Mouse (Mus musculus) ovary, adult 18-20 months (tissue): ENCODE results near the gene Gpr137c.

Experiments
- DNase-seq: peaks from one replicate; pipeline ENCODE4 v3.0.0; 2022; ENCODE audit warnings: low spot score, mixed read lengths

Gene Gpr137c

GRCm38 (mm10) chr14:45291608-45292007, 72.1 kb downstream of the Gpr137c start:
- no peak for DNase-seq

DNA sequence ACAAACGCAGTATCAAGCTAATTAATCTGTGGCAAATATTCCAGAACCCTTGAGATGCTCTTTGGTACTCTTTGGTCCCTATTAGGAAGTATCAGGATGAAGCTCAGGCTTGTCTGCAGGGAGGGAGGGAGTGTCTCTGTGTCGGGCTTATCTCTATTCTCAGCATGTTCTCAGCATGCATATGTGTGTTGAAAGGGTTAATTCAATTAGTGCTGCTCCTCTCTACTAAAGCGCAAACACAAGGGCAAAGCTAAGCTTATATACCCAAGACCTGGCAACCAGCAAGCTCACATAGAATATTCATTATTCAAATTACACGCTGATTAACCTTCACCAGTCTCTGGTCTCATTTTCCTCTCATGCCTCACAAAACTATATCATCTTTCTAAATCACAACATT, 84.4 kb downstream of the Gpr137c start:
- DNase-seq = no peak

- DNase-seq = no peak
Measured at GRCm38 (mm10) chr14:45304389-45304788, 84.9 kb downstream of the Gpr137c start.

- no peak for DNase-seq
Measured at GRCm38 (mm10) chr14:45305852-45306251, 86.3 kb downstream of the Gpr137c start.

DNA sequence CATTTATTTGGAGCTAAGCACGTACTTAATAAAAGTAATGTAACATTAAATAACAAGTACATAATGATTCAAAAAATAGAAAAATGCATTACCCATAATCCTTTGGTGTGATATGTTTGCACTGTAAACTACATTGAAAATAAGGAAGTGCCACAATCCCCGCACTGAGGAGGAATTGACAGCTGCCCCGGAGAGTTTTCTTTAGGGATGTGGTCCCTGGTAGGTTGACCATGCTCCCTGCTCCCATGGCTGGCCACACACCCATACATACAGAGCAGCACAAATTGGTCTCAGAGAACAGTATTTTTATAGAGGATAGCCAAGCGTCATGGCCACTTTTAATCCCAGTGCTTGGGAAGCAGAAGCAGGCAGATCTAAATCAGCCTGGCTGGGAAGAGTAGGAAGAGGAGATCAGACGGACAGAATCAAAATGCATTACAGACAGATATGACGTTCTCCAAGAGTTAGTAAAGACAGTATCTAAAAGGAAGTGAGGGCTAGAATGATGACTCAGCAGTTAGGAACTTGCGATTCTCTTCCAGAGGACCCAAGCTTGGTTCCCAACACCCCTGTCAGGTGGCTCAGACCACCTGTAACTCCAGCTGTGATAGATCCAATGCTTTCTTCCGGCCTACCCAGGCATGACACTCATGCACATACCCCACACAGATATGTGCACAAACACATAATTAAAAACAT, 88.3 kb downstream of the Gpr137c start:
- DNase-seq = no peak

GRCm38 (mm10) chr14:45309646-45310045, 90.1 kb downstream of the Gpr137c start:
- no peak for DNase-seq

- no peak for DNase-seq
Measured at GRCm38 (mm10) chr14:45310101-45310500, 90.6 kb downstream of the Gpr137c start.

- no peak for DNase-seq
Measured at GRCm38 (mm10) chr14:45316927-45317326, 97.4 kb downstream of the Gpr137c start.

DNA sequence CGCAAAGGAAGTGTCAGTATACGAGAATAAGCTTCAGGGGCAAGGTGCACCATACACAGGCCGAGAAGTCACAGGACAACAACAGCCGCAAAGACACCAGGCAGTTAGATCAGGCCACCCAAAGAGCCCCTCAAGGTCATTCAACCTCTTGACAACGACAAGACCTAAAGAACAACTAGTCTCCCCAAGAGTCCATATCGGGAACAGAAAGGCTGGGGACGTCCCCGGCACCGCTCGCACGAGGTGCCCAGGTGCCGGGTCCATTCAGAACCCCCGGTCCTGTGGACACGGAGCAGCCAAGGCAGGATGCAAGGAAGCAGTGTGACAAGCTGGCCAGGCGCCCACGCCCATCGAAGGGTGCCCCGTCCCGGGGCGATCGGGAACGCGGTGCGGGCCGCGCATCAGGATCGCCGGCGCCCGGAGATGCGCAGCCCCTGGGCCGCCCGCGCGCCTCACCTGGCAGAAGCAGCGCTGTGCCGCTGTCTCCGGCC, 98.4 kb downstream of the Gpr137c start:
- no peak for DNase-seq

- peak; percentile 65 for DNase-seq
Measured at GRCm38 (mm10) chr14:45318426-45319236, 99.1 kb downstream of the Gpr137c start, which contains the start of gene Ero1l. Gene Ero1l (minus strand): TSS chr14:45318771.

DNA sequence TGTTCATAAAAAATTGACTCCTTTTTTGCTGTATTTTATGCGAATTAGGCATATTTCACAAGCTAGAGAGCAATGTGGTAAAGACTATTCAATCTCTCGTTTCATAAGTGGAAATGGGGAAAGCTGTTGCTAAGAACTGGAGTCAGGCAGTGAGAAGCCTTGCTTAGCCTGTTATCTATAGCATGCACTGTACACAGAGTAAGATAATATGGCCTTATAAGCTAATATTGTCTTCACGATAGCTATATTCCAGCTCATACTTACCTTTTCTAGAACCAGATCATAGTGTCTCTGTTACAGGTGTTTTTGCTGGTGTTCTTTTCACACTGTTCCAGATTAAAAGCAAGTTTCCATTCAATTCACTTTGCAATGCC, 99.7 kb downstream of the Gpr137c start:
- DNase-seq = no peak

GRCm38 (mm10) chr14:45320111-45320510, 100.6 kb downstream of the Gpr137c start:
- DNase-seq = no peak

GRCm38 (mm10) chr14:45321067-45321466, 101.5 kb downstream of the Gpr137c start:
- DNase-seq = no peak

DNA sequence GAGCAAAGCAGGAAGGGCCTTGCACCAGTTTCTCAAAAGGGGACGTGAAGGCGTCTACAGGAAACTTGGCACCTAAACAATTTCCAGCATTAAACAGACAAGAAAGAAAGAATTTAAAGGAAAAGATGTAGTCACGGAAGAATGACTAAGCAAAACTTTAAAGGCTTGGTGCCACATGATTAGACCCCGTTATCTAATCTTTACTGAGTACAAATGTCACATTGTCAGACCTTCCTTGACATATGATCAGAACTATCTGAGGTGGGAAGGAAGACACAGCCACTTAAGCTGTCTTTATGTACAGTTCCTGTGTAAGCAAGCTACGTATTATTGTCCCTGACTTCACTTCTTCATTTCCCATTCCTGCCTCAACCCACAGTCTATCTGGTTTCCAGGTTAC, 102.1 kb downstream of the Gpr137c start:
- DNase-seq = no peak

DNA sequence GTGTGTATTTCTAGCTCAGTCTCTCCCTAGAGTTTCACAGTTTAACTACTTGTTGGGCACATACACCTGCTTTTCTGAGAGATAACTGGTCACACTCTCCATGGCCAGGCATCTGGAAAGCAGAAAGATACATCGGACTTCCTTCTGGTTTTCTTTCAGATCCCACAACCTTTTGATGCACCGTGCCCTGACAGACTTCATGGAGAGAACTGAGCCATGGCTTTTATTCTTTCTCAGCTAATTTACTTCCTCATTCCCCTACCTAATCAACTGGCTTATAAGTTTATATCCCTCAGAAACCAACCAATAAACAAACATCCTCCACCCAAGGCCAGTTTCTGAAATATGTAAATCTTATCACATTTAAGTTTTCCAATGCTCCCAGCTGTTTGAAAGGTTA, 102.9 kb downstream of the Gpr137c start:
- DNase-seq = no peak

- DNase-seq = no peak
Measured at GRCm38 (mm10) chr14:45323320-45323719, 103.8 kb downstream of the Gpr137c start.

GRCm38 (mm10) chr14:45325471-45325870, 106.0 kb downstream of the Gpr137c start:
- no peak for DNase-seq

- DNase-seq = no peak
Measured at GRCm38 (mm10) chr14:45328072-45328713, 108.7 kb downstream of the Gpr137c start.

GRCm38 (mm10) chr14:45329018-45329588, 109.6 kb downstream of the Gpr137c start:
- no peak for DNase-seq

- peak; percentile 89 for DNase-seq
Measured at GRCm38 (mm10) chr14:45329589-45330181, 110.2 kb downstream of the Gpr137c start, which contains the start of gene Psmc6. Gene Psmc6 (plus strand): TSS chr14:45329788.
